In genomic region chr9:115686605-115687004, GRCm38 (mm10) we compare ENCODE assay signal across 27 mouse cellular contexts.
A peak's percentile ranks its signal among the peaks of the same experiment; 100 is the strongest.
DNase-seq lines count a peak whose midpoint lies in the region; ATAC-seq lines count a peak whose summit lies in the region.
"Had no signal": no experiment of that assay in that cellular context is flagged by ENCODE, and none has a peak within 500 bp of the region (broad histone marks: within the 10 kb centered on the region; RNA-seq: fewer than 3 reads in every experiment).

No protein-coding gene starts in this region.

- H3K9ac ChIP-seq in forebrain, embryonic 13.5 days, result no peak overlapping the region
- H3K9ac ChIP-seq: embryonic facial prominence, embryonic 13.5 days; heart, embryonic 12.5 days; kidney, embryonic 15.5 days; limb, embryonic 13.5 days; liver, embryonic 14.5 days; neural tube, embryonic 13.5 days had no signal

- H3K4me3 ChIP-seq in forebrain, embryonic 13.5 days, result no peak overlapping the region
- H3K4me3 ChIP-seq: embryonic facial prominence, embryonic 13.5 days; erythroblast, embryonic 14.5 days; heart, embryonic 12.5 days; kidney, embryonic 15.5 days; limb, embryonic 13.5 days; myocyte; neural tube, embryonic 13.5 days had no signal

- 93% methylated on average over 5 of the region's 5 CpGs for WGBS in forebrain, embryonic 13.5 days

- no peaks in the 10 kb centered on the region for H3K9me3 ChIP-seq in forebrain, embryonic 13.5 days (replicated peaks)
- H3K9me3 ChIP-seq: embryonic facial prominence, embryonic 13.5 days; kidney, embryonic 15.5 days; limb, embryonic 13.5 days; neural tube, embryonic 13.5 days had no signal

- peak; percentile 14 to 21 for DNase-seq in heart, adult 18-20 months
- no peak for DNase-seq in heart, postnatal 10 days
- peak; percentile 2 for DNase-seq in NIH3T3 (ENCODE audit: low read depth)
- peak; percentile 15 for DNase-seq in adrenal gland, postnatal 25 days
- DNase-seq in lung, postnatal 36 days, result peak; percentile 75
- DNase-seq in B cell, adult 2 months, result no peak
- DNase-seq: cerebellum, adult 8-10 months; cerebellum, postnatal 36 days; embryo, embryonic 11 days; gastrocnemius, postnatal 10 days; heart, adult 11 months; heart, postnatal 14 days; kidney, adult 11 months; kidney, postnatal 36 days; thymus, postnatal 14 days had no signal

- H3K4me1 ChIP-seq in forebrain, embryonic 13.5 days, result peaks cover 7% of the 10 kb centered on the region; the same call in 1 of the 2 replicates

- H3K27ac ChIP-seq in forebrain, embryonic 13.5 days, result no peak overlapping the region
- H3K27ac ChIP-seq: embryonic facial prominence, embryonic 13.5 days; hindbrain, postnatal 0 days; kidney, embryonic 15.5 days; limb, embryonic 13.5 days; liver, embryonic 14.5 days; neural tube, embryonic 13.5 days had no signal

- no peak overlapping the region for H3K4me2 ChIP-seq in forebrain, embryonic 13.5 days
- H3K4me2 ChIP-seq: embryonic facial prominence, embryonic 13.5 days; heart, embryonic 12.5 days; kidney, embryonic 15.5 days; limb, embryonic 13.5 days; neural tube, embryonic 13.5 days had no signal

- no peaks in the 10 kb centered on the region for H3K36me3 ChIP-seq in forebrain, embryonic 13.5 days (ENCODE audit: poor library complexity, severe bottlenecking)
- H3K36me3 ChIP-seq: embryonic facial prominence, embryonic 13.5 days; heart, embryonic 12.5 days; kidney, embryonic 15.5 days; limb, embryonic 13.5 days; neural tube, embryonic 13.5 days had no signal

- H3K27me3 ChIP-seq in forebrain, embryonic 13.5 days, result no peaks in the 10 kb centered on the region
- H3K27me3 ChIP-seq: embryonic facial prominence, embryonic 13.5 days; heart, embryonic 12.5 days; kidney, embryonic 15.5 days; limb, embryonic 13.5 days; neural tube, embryonic 13.5 days had no signal

- ATAC-seq in forebrain, embryonic 13.5 days, result no peak
- ATAC-seq: forebrain, embryonic 14.5 days; hindbrain, postnatal 0 days; midbrain, embryonic 16.5 days had no signal

- intact Hi-C loops in heart, postnatal 10 days (cut with DNase I), result no loop called here

Comparison
In these comparisons a context has a peak if more than half of its experiments do, and no peak if none do; other contexts are left out.
1. DNase-seq: peak in heart, adult 18-20 months (2 of 2), NIH3T3 (single experiment), adrenal gland, postnatal 25 days (single experiment) and lung, postnatal 36 days (single experiment); none in heart, postnatal 10 days (0 of 2) and B cell, adult 2 months (0 of 2).